Mouse (Mus musculus) spleen, postnatal 36 days (tissue): Measurements from ENCODE around the gene Gm13278.
"Not testable (repeated sequence)": the region's sequence is repeated elsewhere in the genome, so short reads cannot be mapped to it uniquely, and the experiment has no call there.

ENCODE experiments used
- DNase-seq, 2 experiments: peaks; one replicate each; pipeline ENCODE4 v3.0.0; 2022; ENCODE audit warnings: low spot score in 2 of 2, mixed read lengths in 1 of 2

Gm13278 gene

GRCm38 (mm10) chr4:88791250-88791649, at the start of gene Gm13278:
Gm13278 (plus strand) TSS chr4:88791550.
- not testable (repeated sequence) for DNase-seq

DNA sequence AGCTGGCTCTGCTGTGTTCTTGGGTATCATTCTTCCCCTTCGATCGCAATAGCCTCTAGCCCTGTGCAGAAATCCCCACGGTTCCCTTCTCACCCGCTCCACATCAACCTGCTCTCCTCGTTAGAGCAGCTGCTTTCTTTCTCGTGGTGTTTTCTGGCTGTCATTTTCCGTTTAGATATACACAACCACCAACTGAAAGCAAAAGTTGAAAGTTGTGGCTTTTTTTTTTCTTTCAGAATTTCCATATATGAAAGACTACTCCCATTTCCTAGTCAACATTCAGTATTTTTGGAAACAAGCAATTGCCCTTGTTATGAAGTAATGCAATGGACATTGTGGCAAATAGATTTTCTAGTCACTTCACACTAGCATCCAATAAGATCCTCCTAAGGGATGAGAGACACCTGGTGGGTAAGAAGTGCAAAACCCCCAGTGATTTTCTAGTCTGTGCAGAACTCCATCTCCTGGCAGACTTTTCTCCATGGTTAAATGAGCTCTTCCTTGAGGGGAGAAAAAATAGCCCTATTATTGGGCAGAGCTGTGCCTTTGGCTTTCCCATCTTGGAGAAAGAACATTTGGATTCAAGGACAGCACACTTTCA, 48.5 kb upstream of the Gm13278 start:
- no peak for DNase-seq

DNA sequence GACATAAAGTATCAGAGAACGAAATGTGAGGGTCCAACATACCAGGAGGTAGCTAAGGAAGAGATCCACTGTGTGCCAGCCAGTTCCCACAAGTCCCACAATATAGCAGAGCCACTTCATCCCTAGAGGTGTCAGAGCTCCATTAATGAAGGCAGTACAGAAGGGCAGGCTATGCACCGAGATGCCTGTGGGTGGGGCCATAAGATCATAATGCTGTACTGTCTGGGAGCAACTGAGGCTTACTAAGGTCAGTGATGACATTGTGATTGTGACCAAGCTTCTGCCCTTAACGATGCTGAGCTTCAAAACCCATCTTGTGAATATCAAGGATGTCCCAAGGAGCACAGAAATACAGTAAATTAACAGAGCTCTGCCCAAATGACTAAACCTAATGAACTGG, 47.1 kb upstream of the Gm13278 start:
- no peak for DNase-seq

DNA sequence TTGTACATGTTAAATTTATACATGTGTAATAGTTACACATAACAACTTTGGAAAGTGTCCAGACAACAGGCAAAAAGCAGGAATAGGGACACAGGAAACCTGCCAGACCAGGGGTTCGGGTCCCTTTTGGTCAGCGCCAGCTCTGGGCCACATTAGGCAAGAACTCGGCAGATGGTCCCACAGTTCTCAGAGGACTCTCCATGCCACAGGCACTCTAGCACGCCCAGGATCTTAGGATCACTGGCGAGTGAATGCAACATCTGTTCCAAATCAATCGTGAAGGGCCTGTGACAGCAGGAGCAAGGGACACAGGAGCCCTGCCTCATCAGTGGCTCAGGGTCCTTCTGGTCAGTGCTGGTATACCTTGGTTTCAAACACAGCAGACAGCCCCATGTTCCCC, 41.4 kb upstream of the Gm13278 start:
- no peak for DNase-seq

GRCm38 (mm10) chr4:88754818-88755340, 36.5 kb upstream of the Gm13278 start, which contains the start of gene Gm13271:
Gm13271 (plus strand) TSS chr4:88754868.
- peak; percentile 67 for DNase-seq

GRCm38 (mm10) chr4:88756581-88757513, 34.5 kb upstream of the Gm13278 start:
- DNase-seq = not testable (repeated sequence)

DNA sequence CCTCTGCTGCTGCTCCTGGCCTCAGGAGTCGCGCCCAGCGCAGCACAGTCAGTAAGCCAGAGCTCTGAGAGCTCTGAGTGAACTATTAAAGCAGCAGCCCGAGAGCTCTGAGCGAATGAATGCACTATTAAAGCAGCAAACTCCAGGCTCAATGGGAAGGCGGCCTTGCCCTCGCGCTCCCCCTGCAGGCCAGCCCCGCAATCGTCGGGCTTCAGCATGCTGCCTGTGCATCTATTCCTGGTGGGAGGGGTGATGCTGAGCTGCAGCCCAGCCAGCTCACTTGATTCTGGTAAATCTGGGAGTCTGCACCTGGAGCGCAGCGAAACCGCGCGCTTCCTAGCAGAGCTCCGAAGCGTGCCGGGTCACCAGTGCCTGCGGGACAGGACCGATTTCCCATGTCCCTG, 33.7 kb upstream of the Gm13278 start:
- peak; percentile 82 to 84 for DNase-seq

- DNase-seq = not testable (repeated sequence)
These were observed 32.6 kb upstream of the Gm13278 start for GRCm38 (mm10) chr4:88758751-88759150.

DNA sequence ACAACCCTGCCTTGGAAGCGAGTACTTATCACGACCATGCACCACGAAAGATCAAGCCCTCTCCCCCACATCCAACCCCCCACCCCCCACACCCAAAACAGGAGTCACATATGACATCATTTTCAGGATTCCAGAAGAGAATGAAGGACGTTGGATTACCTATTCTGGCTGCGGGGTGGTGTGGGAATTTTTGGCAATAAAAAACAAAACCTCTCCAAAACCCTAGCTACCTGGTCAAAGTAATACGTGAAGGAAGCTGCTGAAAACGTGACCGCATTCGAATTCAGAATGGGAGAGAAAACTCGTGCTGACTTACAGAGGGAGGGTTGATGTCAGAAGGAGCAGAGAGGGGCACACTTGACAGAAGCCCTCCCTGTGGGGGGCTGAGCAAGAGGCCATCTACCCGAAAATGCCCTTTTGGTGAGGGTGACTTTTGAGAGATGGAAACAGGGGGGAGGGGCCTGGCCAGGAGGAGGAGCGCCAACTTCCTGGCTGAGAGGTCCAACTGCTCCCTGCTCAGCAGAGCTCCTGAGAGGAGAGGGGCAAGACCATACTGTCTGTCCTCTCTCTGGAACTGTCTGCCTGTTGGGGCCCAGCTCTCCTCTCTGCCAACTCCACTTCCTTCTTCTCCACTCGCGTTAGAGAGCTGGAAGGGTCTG, 31.6 kb upstream of the Gm13278 start, which contains the start of gene Gm13283:
Gm13283 (plus strand) TSS at position 510 of the 659 bp plus-strand sequence.
- DNase-seq = peak; percentile 23 to 41

DNA sequence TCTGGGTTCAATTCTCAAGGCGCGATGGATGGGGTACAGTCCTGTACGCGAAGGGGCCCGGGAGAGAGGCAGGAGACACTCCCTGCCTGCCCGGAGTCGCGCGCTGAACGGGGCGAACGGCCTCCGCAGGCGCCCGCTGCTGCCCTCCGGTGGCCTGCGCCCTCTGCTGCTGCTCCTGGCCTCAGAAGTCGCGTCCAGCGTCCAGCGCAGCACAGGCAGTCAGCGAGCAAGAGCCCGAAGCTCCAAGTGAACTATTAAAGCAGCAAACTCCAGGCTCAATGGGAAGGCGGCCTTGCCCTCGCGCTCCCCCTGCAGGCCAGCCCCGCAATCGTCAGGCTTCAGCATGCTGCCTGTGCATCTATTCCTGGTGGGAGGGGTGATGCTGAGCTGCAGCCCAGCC, 30.9 kb upstream of the Gm13278 start:
- DNase-seq = peak; percentile 55 to 61

DNA sequence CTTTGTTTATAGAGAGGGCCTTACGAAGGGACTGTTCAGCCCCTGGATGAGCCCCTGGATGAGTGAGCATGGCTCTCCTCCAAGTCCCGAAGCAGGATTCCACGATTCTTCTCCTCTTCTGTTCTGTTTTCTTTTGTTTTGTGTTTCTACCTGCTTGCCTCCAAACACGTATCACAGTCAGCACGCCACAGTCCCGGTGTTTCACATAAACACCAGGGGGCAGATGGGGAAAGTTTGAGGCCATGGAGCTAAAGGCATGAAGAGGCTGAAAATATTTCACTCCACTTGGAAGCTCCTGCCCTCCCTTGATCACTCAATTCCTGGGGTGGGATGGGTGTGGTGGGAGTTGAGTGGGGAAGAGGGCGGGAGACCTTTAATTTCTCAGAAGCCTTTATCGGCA, 29.6 kb upstream of the Gm13278 start:
- DNase-seq = peak; percentile 69 to 73

DNA sequence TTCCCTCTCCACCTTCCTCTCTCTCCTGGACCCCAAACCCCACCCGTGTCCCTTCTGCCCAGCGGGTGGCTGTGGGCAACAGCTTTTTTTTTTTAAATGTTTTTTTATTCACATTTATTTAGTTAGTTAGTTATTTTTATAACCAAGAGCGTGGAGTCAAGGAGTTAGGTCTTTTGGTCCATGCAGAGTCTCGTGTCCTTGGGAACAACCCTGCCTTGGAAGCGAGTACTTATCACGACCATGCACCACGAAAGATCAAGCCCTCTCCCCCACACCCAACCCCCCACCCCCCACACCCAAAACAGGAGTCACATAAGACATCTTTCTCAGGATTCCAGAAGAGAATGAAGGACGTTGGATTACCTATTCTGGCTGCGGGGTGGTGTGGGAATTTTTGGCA, 29.0 kb upstream of the Gm13278 start:
- not testable (repeated sequence) for DNase-seq

GRCm38 (mm10) chr4:88763384-88764018, 27.8 kb upstream of the Gm13278 start:
- DNase-seq = peak; percentile 19 to 28

DNA sequence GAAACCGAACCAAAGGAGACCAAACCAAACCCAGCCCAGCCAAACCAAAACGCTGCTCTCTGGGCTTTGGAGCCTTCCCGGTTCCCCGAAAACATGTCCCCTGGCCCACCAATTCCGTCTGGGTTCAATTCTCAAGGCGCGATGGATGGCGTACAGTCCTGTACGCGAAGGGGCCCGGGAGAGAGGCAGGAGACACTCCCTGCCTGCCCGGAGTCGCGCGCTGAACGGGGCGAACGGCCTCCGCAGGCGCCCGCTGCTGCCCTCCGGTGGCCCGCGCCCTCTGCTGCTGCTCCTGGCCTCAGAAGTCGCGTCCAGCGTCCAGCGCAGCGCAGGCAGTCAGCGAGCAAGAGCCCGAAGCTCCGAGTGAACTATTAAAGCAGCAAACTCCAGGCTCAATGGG, 17.8 kb upstream of the Gm13278 start, which contains the start of gene Gm13290:
Gm13290 (plus strand) TSS at position 301 of the 400 bp plus-strand sequence.
- DNase-seq = not testable (repeated sequence)

DNA sequence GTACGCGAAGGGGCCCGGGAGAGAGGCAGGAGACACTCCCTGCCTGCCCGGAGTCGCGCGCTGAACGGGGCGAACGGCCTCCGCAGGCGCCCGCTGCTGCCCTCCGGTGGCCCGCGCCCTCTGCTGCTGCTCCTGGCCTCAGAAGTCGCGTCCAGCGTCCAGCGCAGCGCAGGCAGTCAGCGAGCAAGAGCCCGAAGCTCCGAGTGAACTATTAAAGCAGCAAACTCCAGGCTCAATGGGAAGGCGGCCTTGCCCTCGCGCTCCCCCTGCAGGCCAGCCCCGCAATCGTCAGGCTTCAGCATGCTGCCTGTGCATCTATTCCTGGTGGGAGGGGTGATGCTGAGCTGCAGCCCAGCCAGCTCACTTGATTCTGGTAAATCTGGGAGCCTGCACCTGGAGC, 14.7 kb upstream of the Gm13278 start, which contains the start of gene Gm13289:
Gm13289 (plus strand) TSS at position 301 of the 400 bp plus-strand sequence.
- not testable (repeated sequence) for DNase-seq

DNA sequence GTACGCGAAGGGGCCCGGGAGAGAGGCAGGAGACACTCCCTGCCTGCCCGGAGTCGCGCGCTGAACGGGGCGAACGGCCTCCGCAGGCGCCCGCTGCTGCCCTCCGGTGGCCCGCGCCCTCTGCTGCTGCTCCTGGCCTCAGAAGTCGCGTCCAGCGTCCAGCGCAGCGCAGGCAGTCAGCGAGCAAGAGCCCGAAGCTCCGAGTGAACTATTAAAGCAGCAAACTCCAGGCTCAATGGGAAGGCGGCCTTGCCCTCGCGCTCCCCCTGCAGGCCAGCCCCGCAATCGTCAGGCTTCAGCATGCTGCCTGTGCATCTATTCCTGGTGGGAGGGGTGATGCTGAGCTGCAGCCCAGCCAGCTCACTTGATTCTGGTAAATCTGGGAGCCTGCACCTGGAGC, 11.8 kb upstream of the Gm13278 start, which contains the start of gene Gm13272:
Gm13272 (plus strand) TSS at position 301 of the 400 bp plus-strand sequence.
- not testable (repeated sequence) for DNase-seq

DNA sequence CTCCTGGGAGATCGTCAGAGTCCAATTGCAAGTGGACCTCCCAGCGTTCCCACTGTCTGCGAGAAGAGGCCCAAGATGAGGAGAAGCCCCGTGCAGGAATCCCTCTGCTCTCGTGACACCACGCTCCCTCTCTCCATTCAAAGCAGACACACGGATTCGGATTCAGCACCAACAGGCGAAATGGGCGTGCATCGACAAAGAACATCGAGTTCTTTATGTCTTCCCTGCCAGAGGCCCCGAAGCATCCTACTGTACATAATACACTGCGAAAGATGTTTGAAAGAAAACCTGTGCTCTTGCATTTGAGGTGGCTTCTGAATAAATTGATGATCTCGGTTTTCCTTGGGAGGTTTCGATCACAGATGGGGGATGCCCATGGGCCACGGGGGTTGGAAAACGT, 11.0 kb upstream of the Gm13278 start:
- DNase-seq = not testable (repeated sequence)

DNA sequence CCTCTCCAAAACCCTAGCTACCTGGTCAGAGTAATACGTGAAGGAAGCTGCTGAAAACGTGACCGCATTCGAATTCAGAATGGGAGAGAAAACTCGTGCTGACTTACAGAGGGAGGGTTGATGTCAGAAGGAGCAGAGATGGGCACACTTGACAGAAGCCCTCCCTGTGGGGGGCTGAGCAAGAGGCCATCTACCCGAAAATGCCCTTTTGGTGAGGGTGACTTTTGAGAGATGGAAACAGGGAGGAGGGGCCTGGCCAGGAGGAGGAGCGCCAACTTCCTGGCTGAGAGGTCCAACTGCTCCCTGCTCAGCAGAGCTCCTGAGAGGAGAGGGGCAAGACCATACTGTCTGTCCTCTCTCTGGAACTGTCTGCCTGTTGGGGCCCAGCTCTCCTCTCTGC, 9.5 kb upstream of the Gm13278 start, which contains the start of gene Ifnz:
Ifnz (plus strand) TSS at position 301 of the 400 bp plus-strand sequence.
- not testable (repeated sequence) for DNase-seq

GRCm38 (mm10) chr4:88782335-88782734, 9.0 kb upstream of the Gm13278 start:
- DNase-seq = not testable (repeated sequence)

DNA sequence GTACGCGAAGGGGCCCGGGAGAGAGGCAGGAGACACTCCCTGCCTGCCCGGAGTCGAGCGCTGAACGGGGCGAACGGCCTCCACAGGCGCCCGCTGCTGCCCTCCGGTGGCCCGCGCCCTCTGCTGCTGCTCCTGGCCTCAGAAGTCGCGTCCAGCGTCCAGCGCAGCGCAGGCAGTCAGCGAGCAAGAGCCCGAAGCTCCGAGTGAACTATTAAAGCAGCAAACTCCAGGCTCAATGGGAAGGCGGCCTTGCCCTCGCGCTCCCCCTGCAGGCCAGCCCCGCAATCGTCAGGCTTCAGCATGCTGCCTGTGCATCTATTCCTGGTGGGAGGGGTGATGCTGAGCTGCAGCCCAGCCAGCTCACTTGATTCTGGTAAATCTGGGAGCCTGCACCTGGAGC, 5.9 kb upstream of the Gm13278 start, which contains the start of gene Gm13276:
Gm13276 (plus strand) TSS at position 301 of the 400 bp plus-strand sequence.
- not testable (repeated sequence) for DNase-seq

DNA sequence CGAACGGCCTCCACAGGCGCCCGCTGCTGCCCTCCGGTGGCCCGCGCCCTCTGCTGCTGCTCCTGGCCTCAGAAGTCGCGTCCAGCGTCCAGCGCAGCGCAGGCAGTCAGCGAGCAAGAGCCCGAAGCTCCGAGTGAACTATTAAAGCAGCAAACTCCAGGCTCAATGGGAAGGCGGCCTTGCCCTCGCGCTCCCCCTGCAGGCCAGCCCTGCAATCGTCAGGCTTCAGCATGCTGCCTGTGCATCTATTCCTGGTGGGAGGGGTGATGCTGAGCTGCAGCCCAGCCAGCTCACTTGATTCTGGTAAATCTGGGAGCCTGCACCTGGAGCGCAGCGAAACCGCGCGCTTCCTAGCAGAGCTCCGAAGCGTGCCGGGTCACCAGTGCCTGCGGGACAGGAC, 2.9 kb upstream of the Gm13278 start, which contains the start of gene Gm13277:
Gm13277 (plus strand) TSS at position 231 of the 400 bp plus-strand sequence.
- DNase-seq = peak; percentile 66 to 70
